Mouse (Mus musculus): ENCODE measurements around the gene Gm20807. TPM values are rescaled to one million over a fixed set of nuclear protein-coding genes. Genes with fewer than 3 reads are reported as not detected.

The Gm20807 gene
- polyA plus RNA-seq (2012; rRNA removed; ENCODE audit: low replicate concordance) = not detected in 2 replicates

GRCm38 (mm10) chrY:13042591-13042990, at the start of gene Gm20807:
Gene Gm20807 (plus strand): TSS chrY:13042891.

Other genes starting within 250 kb of the Gm20807 start
- not detected in 2 replicates for gene Gm21891, start 90.6 kb downstream of the Gm20807 start, polyA plus RNA-seq (2012; rRNA removed; ENCODE audit: low replicate concordance)
- gene Gm21425, start 119.1 kb downstream of the Gm20807 start, polyA plus RNA-seq (2012; rRNA removed; ENCODE audit: low replicate concordance) = not detected in 2 replicates
- not detected in 2 replicates for gene Gm21828, start 181.0 kb downstream of the Gm20807 start, polyA plus RNA-seq (2012; rRNA removed; ENCODE audit: low replicate concordance)
- gene Gm21440, start 209.5 kb downstream of the Gm20807 start, polyA plus RNA-seq (2012; rRNA removed; ENCODE audit: low replicate concordance) = not detected in 2 replicates
- gene Gm21454, start 209.6 kb downstream of the Gm20807 start, polyA plus RNA-seq (2012; rRNA removed; ENCODE audit: low replicate concordance) = not detected in 2 replicates

Measured in mammary gland, adult 2 months (tissue).